Mouse (Mus musculus): ENCODE measurements around the gene Zfp189. TPM values are rescaled to one million over a fixed set of nuclear protein-coding genes. Genes with fewer than 3 reads are reported as not detected.
A peak's percentile ranks its signal among the peaks of the same experiment; 100 is the strongest.

Gene Zfp189
- polyA plus RNA-seq, 1 experiment from 2014 or later = 8.3 TPM

DNA sequence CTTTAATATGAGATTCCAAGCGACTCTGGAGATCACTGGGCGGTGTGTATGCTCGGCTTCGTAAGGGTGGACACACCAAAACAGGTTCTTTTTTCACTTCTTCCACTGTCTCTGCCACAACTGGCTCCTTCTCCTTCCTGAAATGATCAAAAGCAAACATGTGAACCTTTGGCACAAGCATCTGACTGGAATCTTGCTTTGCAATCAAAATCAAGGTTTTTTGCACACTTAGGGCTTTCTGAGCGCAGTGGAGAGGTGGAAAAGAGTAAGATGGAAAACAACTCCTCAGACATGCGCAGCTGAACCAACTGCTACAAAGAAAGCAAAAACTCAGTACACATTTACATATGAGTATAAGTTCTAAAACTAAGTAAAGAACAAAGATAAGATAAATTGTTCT lies 6.5 kb upstream of the Zfp189 start:
- Histone ChIP-seq H3K27me3 (ENCODE audit: control insufficient read depth, insufficient read depth, low read length) (no peaks in the 10 kb centered on the region), H3K4me1 (ENCODE audit: control insufficient read depth in 2 of 2, insufficient read depth in 2 of 2, low read length in 2 of 2) (peaks cover 0 to 2% of the 10 kb centered on the region in 2 experiments; a peak in 1 of 4 replicates), H3K4me2 (ENCODE audit: low read length) (no peak overlapping the region), H3K9ac (ENCODE audit: low read length) (no peak overlapping the region), H3K27ac (replicated peaks in 1 of 2; ENCODE audit: control insufficient read depth in 1 of 2, insufficient read depth in 1 of 2, low read depth in 2 of 2, low read length in 2 of 2) (no peak overlapping the region), H3K9me3 (ENCODE audit: control insufficient read depth, low read length) (no peaks in the 10 kb centered on the region), H3K4me3 (ENCODE audit: control insufficient read depth in 1 of 2, insufficient read depth in 1 of 2, low read depth in 1 of 2, low read length in 2 of 2) (no peak overlapping the region), H3K36me3 (ENCODE audit: control insufficient read depth, insufficient read depth, low read length) (peaks cover 32% of the 10 kb centered on the region)
- no peak for ATAC-seq (ENCODE audit: insufficient number of reproducible peaks, insufficient read depth, low FRiP score, low read depth)
- WGBS = 96% methylated on average over 6 of the region's 6 CpGs

DNA sequence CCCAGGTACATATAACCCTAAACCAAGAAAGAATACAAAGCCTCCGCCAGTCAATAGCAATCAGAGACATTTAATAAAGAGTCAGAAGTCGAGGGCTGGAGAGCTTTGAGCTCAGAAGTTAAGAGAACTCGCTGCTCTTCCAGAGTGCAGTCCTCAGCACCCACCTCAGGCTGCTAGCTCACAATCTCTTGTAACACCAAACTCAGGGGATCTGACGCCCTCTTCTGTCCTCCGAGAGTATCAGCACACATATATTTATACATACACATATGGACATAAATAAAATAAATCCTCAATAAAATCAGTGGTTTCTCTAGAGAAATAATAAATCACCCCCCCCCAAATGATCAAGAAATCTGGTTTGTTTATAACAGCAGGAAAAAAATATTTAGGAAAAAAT lies 1.5 kb upstream of the Zfp189 start:
- no peak overlapping the region; a peak in 1 of 4 replicates for H3K4me3 ChIP-seq (ENCODE audit: control insufficient read depth in 1 of 2, insufficient read depth in 1 of 2, low read depth in 1 of 2, low read length in 2 of 2)

DNA sequence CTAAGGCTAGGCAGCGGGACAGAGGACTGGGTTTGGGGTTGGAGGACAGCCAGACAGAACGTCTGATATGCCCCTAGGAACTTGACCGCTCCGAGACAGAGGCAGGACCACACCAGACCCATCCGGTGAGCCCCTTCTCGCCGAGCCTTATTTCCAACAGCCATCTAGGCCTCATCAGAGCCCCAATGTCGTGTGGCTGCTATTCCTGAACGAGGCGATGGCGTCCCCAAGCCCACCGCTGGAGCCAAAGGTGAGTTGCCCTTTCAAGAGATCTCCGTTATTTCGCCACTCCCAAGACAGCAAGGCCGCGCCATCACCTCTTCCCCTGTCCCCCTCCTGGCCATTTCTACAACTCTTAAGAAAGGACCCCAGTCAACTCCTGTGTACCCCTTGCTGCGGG lies 370 bp downstream of the Zfp189 start:
- peaks cover 24% of the 10 kb centered on the region for H3K36me3 ChIP-seq (ENCODE audit: control insufficient read depth, insufficient read depth, low read length)
- H3K27me3 ChIP-seq (ENCODE audit: control insufficient read depth, insufficient read depth, low read length) = no peaks in the 10 kb centered on the region
- ATAC-seq (ENCODE audit: insufficient number of reproducible peaks, insufficient read depth, low FRiP score, low read depth) = no peak; the same call in none of the 2 replicates
- H3K4me3 ChIP-seq (ENCODE audit: control insufficient read depth in 1 of 2, insufficient read depth in 1 of 2, low read depth in 1 of 2, low read length in 2 of 2) = peak overlapping the region; percentile 59 to 86
- H3K9me3 ChIP-seq (ENCODE audit: control insufficient read depth, low read length) = no peaks in the 10 kb centered on the region
- H3K9ac ChIP-seq (ENCODE audit: low read length) = peak overlapping the region; percentile 73
- peak overlapping the region; percentile 73 for H3K4me2 ChIP-seq (ENCODE audit: low read length)
- H3K27ac ChIP-seq (replicated peaks in 1 of 2; ENCODE audit: control insufficient read depth in 1 of 2, insufficient read depth in 1 of 2, low read depth in 2 of 2, low read length in 2 of 2) = peak overlapping the region in 1 of 2 experiments; percentile 15; a peak in 3 of 4 replicates
- under 1% methylated on average over 17 of the region's 17 CpGs for WGBS
- peaks cover 2 to 13% of the 10 kb centered on the region in 2 experiments for H3K4me1 ChIP-seq (ENCODE audit: control insufficient read depth in 2 of 2, insufficient read depth in 2 of 2, low read length in 2 of 2)

More for the DNA sequence above, 1.5 kb upstream of the Zfp189 start:
- Histone ChIP-seq H3K9me3 (ENCODE audit: control insufficient read depth, low read length) (no peaks in the 10 kb centered on the region), H3K27me3 (ENCODE audit: control insufficient read depth, insufficient read depth, low read length) (no peaks in the 10 kb centered on the region), H3K9ac (ENCODE audit: low read length) (no peak overlapping the region), H3K27ac (replicated peaks in 1 of 2; ENCODE audit: control insufficient read depth in 1 of 2, insufficient read depth in 1 of 2, low read depth in 2 of 2, low read length in 2 of 2) (no peak overlapping the region), H3K4me1 (ENCODE audit: control insufficient read depth in 2 of 2, insufficient read depth in 2 of 2, low read length in 2 of 2) (peaks cover 2 to 13% of the 10 kb centered on the region in 2 experiments), H3K36me3 (ENCODE audit: control insufficient read depth, insufficient read depth, low read length) (peaks cover 19% of the 10 kb centered on the region), H3K4me2 (ENCODE audit: low read length) (peak overlapping the region; percentile 67; the same call in 1 of the 2 replicates)
- ATAC-seq (ENCODE audit: insufficient number of reproducible peaks, insufficient read depth, low FRiP score, low read depth) = no peak
- WGBS = 78% methylated on average over 5 of the region's 5 CpGs

DNA sequence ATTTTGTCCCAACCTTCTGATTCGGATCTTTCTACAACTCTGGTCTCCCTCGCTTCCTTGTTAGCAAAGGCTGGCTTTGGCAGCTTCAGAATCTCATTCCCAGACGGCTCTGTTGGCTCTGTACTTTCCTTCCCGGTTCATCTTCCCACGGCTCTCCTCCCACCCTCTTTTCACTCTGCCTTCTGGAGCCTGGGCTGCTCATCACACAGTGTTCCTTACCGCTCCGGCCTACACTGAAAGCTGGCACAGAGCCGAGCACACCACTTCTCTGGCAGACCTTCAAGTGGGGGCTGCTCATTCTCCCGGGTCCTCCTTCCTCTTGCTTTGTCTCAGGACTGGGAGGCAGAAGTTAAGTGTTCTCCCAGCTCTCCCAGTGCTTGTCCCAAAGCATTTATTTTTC lies 1.6 kb downstream of the Zfp189 start:
- no peak for ATAC-seq (ENCODE audit: insufficient number of reproducible peaks, insufficient read depth, low FRiP score, low read depth)
- Histone ChIP-seq H3K9me3 (ENCODE audit: control insufficient read depth, low read length) (no peaks in the 10 kb centered on the region), H3K36me3 (ENCODE audit: control insufficient read depth, insufficient read depth, low read length) (peaks cover 27% of the 10 kb centered on the region), H3K27me3 (ENCODE audit: control insufficient read depth, insufficient read depth, low read length) (no peaks in the 10 kb centered on the region), H3K4me1 (ENCODE audit: control insufficient read depth in 2 of 2, insufficient read depth in 2 of 2, low read length in 2 of 2) (peaks cover 2 to 13% of the 10 kb centered on the region in 2 experiments), H3K9ac (ENCODE audit: low read length) (no peak overlapping the region), H3K4me3 (ENCODE audit: control insufficient read depth in 1 of 2, insufficient read depth in 1 of 2, low read depth in 1 of 2, low read length in 2 of 2) (no peak overlapping the region), H3K27ac (replicated peaks in 1 of 2; ENCODE audit: control insufficient read depth in 1 of 2, insufficient read depth in 1 of 2, low read depth in 2 of 2, low read length in 2 of 2) (no peak overlapping the region), H3K4me2 (ENCODE audit: low read length) (peak overlapping the region; percentile 73)
- WGBS = 60% methylated on average over 9 of the region's 9 CpGs

DNA sequence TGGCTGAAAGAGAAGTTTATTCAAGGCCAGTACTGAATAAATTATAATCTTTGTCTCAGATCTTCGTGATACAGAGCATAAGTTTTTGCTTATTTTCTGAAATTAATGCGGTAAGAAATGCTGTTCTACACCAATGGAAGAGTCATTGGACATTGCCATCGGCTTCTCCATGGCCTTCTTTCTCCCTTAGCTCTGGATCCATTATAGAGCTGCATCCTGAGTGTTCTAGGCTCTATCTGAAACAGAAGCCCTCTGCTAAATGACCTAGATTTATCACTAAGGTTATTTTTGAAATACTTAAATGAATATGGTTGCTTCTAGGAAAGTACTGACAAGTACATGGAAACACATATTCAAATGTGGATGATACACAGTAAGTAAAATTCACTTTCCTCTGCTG lies 14.1 kb downstream of the Zfp189 start:
- Histone ChIP-seq H3K4me1 (ENCODE audit: control insufficient read depth in 2 of 2, insufficient read depth in 2 of 2, low read length in 2 of 2) (peaks cover 0 to 7% of the 10 kb centered on the region in 2 experiments; a peak in 1 of 4 replicates), H3K4me3 (ENCODE audit: control insufficient read depth in 1 of 2, insufficient read depth in 1 of 2, low read depth in 1 of 2, low read length in 2 of 2) (no peak overlapping the region), H3K36me3 (ENCODE audit: control insufficient read depth, insufficient read depth, low read length) (peaks cover 19% of the 10 kb centered on the region), H3K9ac (ENCODE audit: low read length) (no peak overlapping the region), H3K27me3 (ENCODE audit: control insufficient read depth, insufficient read depth, low read length) (no peaks in the 10 kb centered on the region), H3K9me3 (ENCODE audit: control insufficient read depth, low read length) (peaks cover 9% of the 10 kb centered on the region), H3K27ac (replicated peaks in 1 of 2; ENCODE audit: control insufficient read depth in 1 of 2, insufficient read depth in 1 of 2, low read depth in 2 of 2, low read length in 2 of 2) (no peak overlapping the region), H3K4me2 (ENCODE audit: low read length) (no peak overlapping the region)
- no peak for ATAC-seq (ENCODE audit: insufficient number of reproducible peaks, insufficient read depth, low FRiP score, low read depth)
- WGBS = 85% methylated on average over 3 of the region's 3 CpGs

DNA sequence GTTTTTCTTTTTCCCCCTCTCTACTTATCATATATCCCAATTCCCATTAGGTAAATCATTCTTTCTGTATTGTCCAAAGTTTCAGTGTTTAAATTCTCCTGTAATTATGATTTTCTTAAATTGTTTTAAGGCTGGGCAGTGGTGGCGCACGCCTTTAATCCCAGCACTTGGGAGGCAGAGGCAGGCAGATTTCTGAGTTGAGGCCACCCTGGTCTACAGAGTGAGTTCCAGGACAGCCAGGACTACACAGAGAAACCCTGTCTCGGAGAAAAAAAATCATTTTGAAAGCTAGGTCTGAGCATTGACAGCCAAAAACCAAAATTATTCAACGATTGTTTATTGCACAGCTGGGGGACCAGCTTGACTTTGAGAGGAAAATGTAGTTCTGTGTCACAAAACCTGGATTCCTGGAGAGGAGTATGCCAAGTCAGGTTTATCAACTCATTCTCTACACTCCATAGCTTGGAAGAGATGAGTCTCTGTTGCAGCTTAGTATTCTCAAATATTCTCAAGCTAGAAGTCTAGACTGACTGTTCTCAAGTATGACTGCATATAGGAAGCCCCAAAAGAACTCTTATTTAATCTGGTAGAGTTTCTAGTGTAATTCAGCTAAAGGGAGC lies 14.8 kb downstream of the Zfp189 start:
- Histone ChIP-seq H3K4me3 (ENCODE audit: control insufficient read depth in 1 of 2, insufficient read depth in 1 of 2, low read depth in 1 of 2, low read length in 2 of 2) (no peak overlapping the region), H3K4me2 (ENCODE audit: low read length) (no peak overlapping the region), H3K4me1 (ENCODE audit: control insufficient read depth in 2 of 2, insufficient read depth in 2 of 2, low read length in 2 of 2) (peaks cover 0 to 11% of the 10 kb centered on the region in 2 experiments; a peak in 1 of 4 replicates), H3K9me3 (ENCODE audit: control insufficient read depth, low read length) (peaks cover 2% of the 10 kb centered on the region), H3K36me3 (ENCODE audit: control insufficient read depth, insufficient read depth, low read length) (peaks cover 11% of the 10 kb centered on the region), H3K27ac (replicated peaks in 1 of 2; ENCODE audit: control insufficient read depth in 1 of 2, insufficient read depth in 1 of 2, low read depth in 2 of 2, low read length in 2 of 2) (no peak overlapping the region), H3K27me3 (ENCODE audit: control insufficient read depth, insufficient read depth, low read length) (no peaks in the 10 kb centered on the region), H3K9ac (ENCODE audit: low read length) (no peak overlapping the region)
- WGBS = 91% methylated on average over 4 of the region's 4 CpGs
- ATAC-seq (ENCODE audit: insufficient number of reproducible peaks, insufficient read depth, low FRiP score, low read depth) = no peak

DNA sequence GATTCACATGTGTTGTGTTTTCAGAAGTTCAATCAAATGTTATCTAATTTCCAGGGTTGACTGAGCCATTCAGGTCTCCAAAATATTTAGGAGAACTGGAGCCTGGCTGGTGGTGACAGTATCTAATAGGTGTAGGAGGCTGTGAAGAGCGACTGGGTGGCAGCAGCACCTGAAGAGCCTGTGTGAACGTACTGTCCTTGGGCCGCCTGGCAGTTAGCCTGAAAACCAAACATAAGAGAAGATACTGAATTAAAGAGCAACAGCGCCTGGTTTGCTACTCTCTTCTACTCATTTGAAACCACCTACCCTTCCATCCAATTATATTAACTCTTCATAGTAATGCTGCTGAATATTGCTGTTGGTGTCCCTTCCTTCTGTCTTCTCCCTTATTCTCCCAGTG lies 15.7 kb downstream of the Zfp189 start:
- peaks cover 7% of the 10 kb centered on the region; the same call in 1 of the 2 replicates for H3K36me3 ChIP-seq (ENCODE audit: control insufficient read depth, insufficient read depth, low read length)
- H3K4me1 ChIP-seq (ENCODE audit: control insufficient read depth in 2 of 2, insufficient read depth in 2 of 2, low read length in 2 of 2) = peaks cover 2 to 17% of the 10 kb centered on the region in 2 experiments; a peak in 2 of 4 replicates
- 69% methylated on average over 4 of the region's 4 CpGs for WGBS
- H3K9me3 ChIP-seq (ENCODE audit: control insufficient read depth, low read length) = no peaks in the 10 kb centered on the region
- no peak overlapping the region for H3K9ac ChIP-seq (ENCODE audit: low read length)
- H3K27me3 ChIP-seq (ENCODE audit: control insufficient read depth, insufficient read depth, low read length) = no peaks in the 10 kb centered on the region
- no peak overlapping the region for H3K4me3 ChIP-seq (ENCODE audit: control insufficient read depth in 1 of 2, insufficient read depth in 1 of 2, low read depth in 1 of 2, low read length in 2 of 2)
- no peak for ATAC-seq (ENCODE audit: insufficient number of reproducible peaks, insufficient read depth, low FRiP score, low read depth)
- no peak overlapping the region for H3K27ac ChIP-seq (replicated peaks in 1 of 2; ENCODE audit: control insufficient read depth in 1 of 2, insufficient read depth in 1 of 2, low read depth in 2 of 2, low read length in 2 of 2)
- no peak overlapping the region for H3K4me2 ChIP-seq (ENCODE audit: low read length)

DNA sequence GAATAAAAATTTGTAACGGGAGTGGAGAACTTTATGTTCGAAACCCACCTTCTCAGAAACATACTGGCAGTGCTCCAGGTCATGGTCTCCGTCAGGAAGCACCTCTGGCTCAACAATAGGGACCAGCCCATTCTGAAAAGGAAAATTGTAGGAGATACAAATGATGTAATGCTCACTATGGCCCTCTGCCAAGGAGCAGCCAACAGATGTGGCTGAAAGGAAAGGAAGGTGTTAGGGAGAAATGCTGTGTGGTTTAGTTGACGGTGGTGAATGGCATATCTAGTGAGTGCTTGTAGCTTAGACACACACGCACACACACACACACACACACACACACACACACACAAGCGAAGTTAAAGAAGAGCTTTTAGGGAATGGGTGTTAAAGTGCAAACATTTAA lies 18.7 kb downstream of the Zfp189 start:
- H3K36me3 ChIP-seq (ENCODE audit: control insufficient read depth, insufficient read depth, low read length) = no peaks in the 10 kb centered on the region
- H3K9me3 ChIP-seq (ENCODE audit: control insufficient read depth, low read length) = no peaks in the 10 kb centered on the region
- no peak overlapping the region for H3K4me2 ChIP-seq (ENCODE audit: low read length)
- WGBS = 21% methylated on average over 6 of the region's 6 CpGs
- peaks cover 2 to 17% of the 10 kb centered on the region in 2 experiments; a peak in 2 of 4 replicates for H3K4me1 ChIP-seq (ENCODE audit: control insufficient read depth in 2 of 2, insufficient read depth in 2 of 2, low read length in 2 of 2)
- H3K27me3 ChIP-seq (ENCODE audit: control insufficient read depth, insufficient read depth, low read length) = no peaks in the 10 kb centered on the region
- ATAC-seq (ENCODE audit: insufficient number of reproducible peaks, insufficient read depth, low FRiP score, low read depth) = peak; percentile 54
- no peak overlapping the region for H3K4me3 ChIP-seq (ENCODE audit: control insufficient read depth in 1 of 2, insufficient read depth in 1 of 2, low read depth in 1 of 2, low read length in 2 of 2)
- no peak overlapping the region for H3K9ac ChIP-seq (ENCODE audit: low read length)
- no peak overlapping the region for H3K27ac ChIP-seq (replicated peaks in 1 of 2; ENCODE audit: control insufficient read depth in 1 of 2, insufficient read depth in 1 of 2, low read depth in 2 of 2, low read length in 2 of 2)

Data from heart, embryonic 14.5 days (tissue).